Mouse (Mus musculus) embryonic facial prominence, embryonic 14.5 days (tissue): Measurements from ENCODE around the gene Gm5773. TPM values are rescaled to one million over a fixed set of nuclear protein-coding genes. Genes with fewer than 3 reads are reported as not detected.
"Not testable (repeated sequence)": the region's sequence is repeated elsewhere in the genome, so short reads cannot be mapped to it uniquely, and the experiment has no call there.

Source experiments
- ATAC-seq: fragments of 200-750 bp; cut with Nextera tagmentation; 2 replicates; pipeline ENCODE4 v1.8.0; 2017; ENCODE audit warnings: low read depth, moderate number of reproducible peaks, moderate TSS enrichment
- DNase-seq: peaks from one replicate; pipeline ENCODE4 v3.0.0-alpha.2; 2015; ENCODE audit warnings: low spot score
- H3K27ac ChIP-seq: fragments of 300-500 bp; sonication (generic); replicated peaks from 2 replicates; pipeline ENCODE4 v1.5.1; 2014; ENCODE audit warnings: low read depth, mild to moderate bottlenecking, low read length, moderate library complexity
- H3K27me3 ChIP-seq: fragments of 300-500 bp; sonication (generic); replicated peaks from 2 replicates; pipeline ENCODE4 v1.6.1; 2014; ENCODE audit warnings: low read length; ENCODE audit not compliant: control insufficient read depth, insufficient read depth
- H3K36me3 ChIP-seq: fragments of 300-500 bp; sonication (generic); 2 replicates; pipeline ENCODE4 v1.6.1; 2014; ENCODE audit warnings: low read length, mixed read lengths; ENCODE audit not compliant: control insufficient read depth, insufficient read depth
- H3K4me1 ChIP-seq: fragments of 300-500 bp; sonication (generic); 2 replicates; pipeline ENCODE4 v1.6.1; 2014; ENCODE audit warnings: antibody characterized with exemption, low read length; ENCODE audit not compliant: control insufficient read depth, insufficient read depth
- H3K4me2 ChIP-seq: fragments of 300-500 bp; sonication (generic); 2 replicates; pipeline ENCODE4 v1.6.1; 2014; ENCODE audit warnings: low read depth, mild to moderate bottlenecking, low read length, moderate library complexity, mixed read lengths
- H3K4me3 ChIP-seq: fragments of 300-500 bp; sonication (generic); 2 replicates; pipeline ENCODE4 v1.5.1; 2014; ENCODE audit warnings: low read depth, mild to moderate bottlenecking, low read length
- H3K9ac ChIP-seq: fragments of 300-500 bp; sonication (generic); 2 replicates; pipeline ENCODE4 v1.6.1; 2014; ENCODE audit warnings: low read depth, mild to moderate bottlenecking, low read length, moderate library complexity, mixed read lengths
- H3K9me3 ChIP-seq: fragments of 300-500 bp; sonication (generic); 2 replicates; pipeline ENCODE4 v1.6.1; 2016; ENCODE audit warnings: low read length; ENCODE audit not compliant: control insufficient read depth
- WGBS: fragments of 180-500 bp; shearing (Covaris S2); extraction: QIAGEN DNeasy Blood & Tissue Kit; methylation state at CpG from one replicate; pipeline ENCODE4 v1.1.7; 2014; 5-methylcytosine and 5-hydroxymethylcytosine counted together
- polyA plus RNA-seq: library from polyadenylated mRNA; unstranded; fragments of >200 nt; fragmentation: Nextera tagmentation; extraction: Ambion mirVana; gene quantifications from 2 replicates; pipeline ENCODE4 v1.2.1, GENCODE M21; 2014

The Gm5773 gene
- not detected in 2 replicates for polyA plus RNA-seq

DNA sequence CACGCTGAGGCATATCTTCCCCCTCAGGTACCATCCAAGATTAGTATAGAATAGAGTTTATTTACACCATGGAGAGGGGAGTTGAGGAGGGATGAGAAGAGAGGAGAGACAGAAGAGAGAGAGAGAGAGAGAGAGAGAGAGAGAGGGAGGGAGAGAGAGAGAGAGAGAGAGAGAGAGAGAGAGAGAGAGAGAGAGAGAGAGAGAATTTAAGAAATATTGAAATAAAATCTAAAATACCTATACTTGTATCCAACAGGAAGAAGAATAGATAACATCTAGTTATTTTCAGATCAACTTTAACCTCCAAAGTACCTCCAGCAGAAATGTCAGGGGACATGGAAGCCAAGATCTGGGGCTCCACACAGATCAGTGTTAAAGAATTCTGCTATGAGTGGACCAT lies at the start of gene Gm5773:
Gene Gm5773 (plus strand): TSS at position 301 of the 400 bp plus-strand sequence.
- not testable (repeated sequence) for H3K36me3 ChIP-seq, H3K27me3 ChIP-seq, DNase-seq, H3K4me2 ChIP-seq, H3K27ac ChIP-seq, H3K4me1 ChIP-seq, ATAC-seq, H3K9ac ChIP-seq, H3K9me3 ChIP-seq, H3K4me3 ChIP-seq
- 89% methylated on average over 1 of the region's 1 CpGs for WGBS

DNA sequence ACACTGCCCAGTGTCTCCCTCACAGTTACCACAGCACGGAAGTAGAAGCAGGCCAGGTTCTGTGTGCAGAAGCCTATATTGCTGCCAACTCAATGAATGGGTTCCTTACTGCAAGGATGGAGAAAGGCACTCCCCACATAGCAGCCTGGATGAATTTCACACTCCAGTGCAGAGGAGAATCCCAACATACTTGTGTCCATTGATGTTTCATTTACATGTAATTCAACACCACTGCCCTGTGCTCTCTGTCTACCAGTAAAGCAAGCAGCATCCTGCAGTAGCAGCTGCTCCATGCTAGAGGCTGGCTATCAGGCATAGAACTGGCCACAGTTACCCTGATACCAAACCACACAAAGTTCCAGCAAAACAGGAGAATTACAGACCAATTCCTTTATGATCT lies 27.3 kb upstream of the Gm5773 start:
- H3K9me3 ChIP-seq, ATAC-seq, H3K4me1 ChIP-seq, H3K27me3 ChIP-seq, DNase-seq, H3K9ac ChIP-seq, H3K36me3 ChIP-seq, H3K4me2 ChIP-seq, H3K27ac ChIP-seq, H3K4me3 ChIP-seq: not testable (repeated sequence)
- WGBS, result 71% methylated on average over 1 of the region's 1 CpGs

DNA sequence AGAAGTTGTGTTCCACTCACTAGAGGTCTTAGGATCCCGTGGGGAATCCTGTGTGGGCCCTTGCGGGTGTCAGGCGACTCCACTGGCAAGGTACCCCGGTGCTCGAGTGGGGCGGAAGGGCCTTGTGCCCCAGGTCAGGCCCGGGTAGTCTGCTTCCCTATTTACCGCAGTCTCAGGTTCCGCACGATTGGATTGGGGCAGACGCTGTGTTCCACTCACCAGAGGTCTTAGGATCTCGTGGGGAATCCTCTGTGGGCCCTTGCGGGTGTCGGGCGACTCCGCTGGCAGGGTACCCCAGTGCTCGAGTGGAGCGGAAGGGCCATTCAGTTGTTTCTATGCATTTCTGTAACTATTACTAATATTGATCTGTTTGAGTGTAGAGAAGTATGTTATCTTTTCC lies 18.8 kb upstream of the Gm5773 start:
- 94% methylated on average over 18 of the region's 18 CpGs for WGBS
- H3K4me2 ChIP-seq, ATAC-seq, H3K4me3 ChIP-seq, H3K9ac ChIP-seq, H3K36me3 ChIP-seq, H3K4me1 ChIP-seq, H3K27me3 ChIP-seq, H3K9me3 ChIP-seq, H3K27ac ChIP-seq, DNase-seq: not testable (repeated sequence)

DNA sequence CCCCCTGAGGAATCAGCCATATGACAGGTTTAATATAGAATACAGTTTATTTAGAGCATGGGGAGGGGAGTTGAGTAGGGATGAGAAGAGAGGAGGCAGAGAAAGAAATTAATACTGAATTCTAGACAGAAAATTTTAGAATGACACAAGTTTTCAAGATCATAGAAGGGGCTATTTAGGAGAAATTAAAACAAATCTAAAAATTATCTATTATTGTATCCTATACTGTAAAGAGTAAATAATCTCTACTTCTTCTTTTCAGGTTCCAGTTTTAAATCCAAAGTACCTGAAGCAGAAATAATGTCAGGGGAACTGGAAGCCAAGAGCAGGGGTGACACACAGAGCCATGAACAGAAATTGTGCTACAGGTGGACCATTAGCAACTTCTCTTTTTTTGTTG lies 23.3 kb downstream of the Gm5773 start, which contains the start of gene Tdpoz4:
Gene Tdpoz4 (plus strand): TSS at position 301 of the 400 bp plus-strand sequence.
- H3K4me3 ChIP-seq, H3K4me2 ChIP-seq, H3K9ac ChIP-seq, H3K4me1 ChIP-seq, H3K36me3 ChIP-seq, H3K9me3 ChIP-seq, ATAC-seq, H3K27ac ChIP-seq, H3K27me3 ChIP-seq, DNase-seq: not testable (repeated sequence)

- not testable (repeated sequence) for DNase-seq, H3K9ac ChIP-seq, H3K36me3 ChIP-seq, H3K4me2 ChIP-seq, H3K4me1 ChIP-seq, ATAC-seq, H3K4me3 ChIP-seq, H3K27ac ChIP-seq, H3K9me3 ChIP-seq, H3K27me3 ChIP-seq
Observed at GRCm38 (mm10) chr3:93813341-93813740, 40.5 kb downstream of the Gm5773 start.

Other genes with a start within 250 kb of the Gm5773 start
- gene S100a10, start 217.9 kb upstream of the Gm5773 start, polyA plus RNA-seq, result 687 and 752 TPM in 2 replicates
- not detected in 2 replicates for gene Tdpoz2, start 120.3 kb upstream of the Gm5773 start, polyA plus RNA-seq
- not detected in 2 replicates for gene Tdpoz1, start 96.7 kb upstream of the Gm5773 start, polyA plus RNA-seq
- gene Gm37596, start 79.9 kb upstream of the Gm5773 start, polyA plus RNA-seq, result not detected in 2 replicates
- not detected in 2 replicates for gene Tdpoz4, start 23.4 kb downstream of the Gm5773 start, polyA plus RNA-seq
- not detected in 2 replicates for gene Tdpoz3, start 53.0 kb downstream of the Gm5773 start, polyA plus RNA-seq
- not detected in 2 replicates for gene Gm9117, start 170.5 kb downstream of the Gm5773 start, polyA plus RNA-seq
- gene Tdpoz5, start 188.3 kb downstream of the Gm5773 start, polyA plus RNA-seq, result not detected in 2 replicates